Mouse (Mus musculus) spleen, embryonic (tissue): ENCODE results near the gene Mfsd4a.

Experiments
- CTCF ChIA-PET: fragments of 350-600 bp; sonication (Branson Sonifier 250); formaldehyde crosslinking; loops from one replicate; lab custom pipeline; 2022; lab: Charles Lee

Mfsd4a gene

DNA sequence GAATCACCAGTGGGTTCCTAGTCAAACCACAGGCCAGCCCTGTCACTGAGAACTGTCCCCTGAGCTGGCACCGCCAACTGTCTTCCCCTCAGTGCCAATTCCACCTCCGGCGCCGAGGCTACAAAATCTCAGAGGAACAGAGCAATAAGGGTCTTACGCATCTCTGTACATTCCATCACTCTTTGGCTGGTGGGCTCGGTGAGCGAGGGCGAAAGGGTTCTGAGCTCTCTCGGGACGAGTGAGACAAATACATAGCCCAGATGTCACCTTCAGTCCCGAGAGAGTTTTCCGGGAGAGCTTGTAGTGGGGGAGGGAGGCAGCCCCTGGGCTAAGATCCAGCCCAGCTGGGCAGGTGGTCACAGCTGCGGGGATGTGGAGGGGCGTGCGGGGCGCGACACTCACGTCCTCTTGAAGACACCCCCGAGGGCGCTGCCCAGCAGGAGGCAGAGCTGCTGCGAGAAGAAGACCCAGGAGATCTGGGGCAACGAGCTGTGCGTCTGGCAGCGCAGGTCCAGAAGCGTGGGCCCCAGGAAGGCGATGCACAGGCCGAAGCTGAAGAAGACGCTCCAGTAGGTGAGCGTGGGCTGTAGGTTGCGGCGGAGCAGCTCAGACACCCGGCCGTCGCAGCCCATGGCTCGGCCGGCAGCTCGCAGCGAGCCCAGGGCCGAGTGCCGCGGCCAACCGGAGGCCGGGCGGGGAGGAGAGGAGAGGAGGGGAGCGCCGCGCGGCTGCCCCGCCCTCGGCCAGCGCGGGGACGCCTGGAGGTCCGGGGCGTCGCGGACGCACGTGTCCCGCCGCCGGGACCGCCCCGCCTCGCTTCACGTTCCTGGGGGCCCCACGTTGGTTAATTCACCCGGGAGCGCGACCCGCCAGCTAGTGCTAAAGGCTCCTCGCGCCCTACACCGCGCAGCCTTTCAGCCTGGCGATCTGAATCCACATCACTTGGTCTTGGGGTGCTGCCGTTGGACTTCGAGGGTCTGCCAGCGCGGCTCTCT lies at the start of gene Mfsd4a:
Gene Mfsd4a, minus strand, starts transcription at position 802 of the 995 bp plus-strand sequence.
- CTCF ChIA-PET: no interaction called here

DNA sequence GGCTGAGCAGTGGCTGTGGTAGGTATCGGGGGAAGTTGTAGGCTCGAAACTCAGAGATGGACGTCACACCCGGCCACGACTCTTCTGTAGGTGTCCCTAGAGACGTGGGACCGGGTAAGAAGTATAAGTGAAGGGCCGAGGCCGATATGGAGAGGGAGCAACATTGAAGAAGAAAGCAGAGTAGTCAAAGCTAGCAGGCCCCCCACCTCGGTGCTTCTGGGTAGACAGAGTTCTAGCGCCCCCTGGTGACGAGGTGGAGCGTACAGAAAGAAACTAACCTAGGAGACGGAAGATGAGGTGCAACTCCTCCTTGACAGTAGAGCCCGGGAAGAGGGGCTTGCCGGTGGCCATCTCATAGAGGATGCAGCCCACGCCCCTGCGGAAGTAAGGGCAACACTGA lies 48.7 kb upstream of the Mfsd4a start:
- CTCF ChIA-PET: no interaction called here

DNA sequence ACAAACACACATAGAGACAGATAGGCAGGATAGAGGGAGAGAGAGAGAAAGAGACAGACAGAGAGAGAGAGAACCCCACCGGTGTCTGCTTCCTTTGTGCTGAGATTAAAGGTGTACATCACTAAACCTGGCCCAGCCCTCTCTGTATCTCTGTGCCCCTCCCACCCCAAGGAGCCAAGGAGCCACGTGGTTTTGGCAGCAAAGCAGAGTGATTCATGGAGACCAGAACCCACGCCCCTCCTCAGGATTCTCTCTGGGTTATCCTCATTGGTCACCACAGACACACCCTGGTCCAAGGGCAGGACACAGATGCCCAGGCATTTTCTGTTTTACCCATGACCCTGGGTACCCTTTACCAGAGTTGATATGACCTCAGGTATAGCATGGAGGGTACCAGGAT lies 45.2 kb upstream of the Mfsd4a start:
- CTCF ChIA-PET: no interaction called here

DNA sequence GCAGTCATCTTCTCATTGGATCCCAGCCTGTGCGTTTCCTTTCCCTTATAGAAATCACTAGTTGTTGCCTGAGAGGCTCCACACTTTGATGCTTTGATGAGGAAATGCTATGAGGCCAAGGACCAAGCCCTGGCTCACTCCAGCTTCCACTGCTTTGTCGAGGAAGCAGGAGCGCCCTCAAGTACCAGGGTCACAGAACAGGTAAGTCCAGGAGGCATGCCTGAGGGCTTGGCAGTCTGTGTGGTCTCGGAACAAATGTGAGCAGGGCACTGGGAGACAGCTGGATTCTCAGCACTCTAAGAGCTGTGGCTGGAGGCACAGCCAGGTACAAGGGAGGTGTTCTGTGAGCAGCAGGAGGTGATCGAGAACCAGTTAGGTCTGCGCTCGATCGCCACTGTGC lies 44.6 kb upstream of the Mfsd4a start:
- CTCF ChIA-PET: no interaction called here

- CTCF ChIA-PET: no interaction called here
These were observed 43.5 kb upstream of the Mfsd4a start for GRCm38 (mm10) chr1:132111411-132111810.

GRCm38 (mm10) chr1:132109368-132109767 lies 41.5 kb upstream of the Mfsd4a start:
- CTCF ChIA-PET: no interaction called here

- CTCF ChIA-PET: no interaction called here
These were observed 36.5 kb upstream of the Mfsd4a start for GRCm38 (mm10) chr1:132104353-132104752.

GRCm38 (mm10) chr1:132101953-132102697 lies 34.3 kb upstream of the Mfsd4a start:
- CTCF ChIA-PET: no interaction called here

GRCm38 (mm10) chr1:132099775-132100174 lies 31.9 kb upstream of the Mfsd4a start:
- CTCF ChIA-PET: interaction anchor here (0.6 kb wide), 1 partner anchor 71 kb away, joined by 4 read pairs; no protein-coding TSS in a partner anchor

DNA sequence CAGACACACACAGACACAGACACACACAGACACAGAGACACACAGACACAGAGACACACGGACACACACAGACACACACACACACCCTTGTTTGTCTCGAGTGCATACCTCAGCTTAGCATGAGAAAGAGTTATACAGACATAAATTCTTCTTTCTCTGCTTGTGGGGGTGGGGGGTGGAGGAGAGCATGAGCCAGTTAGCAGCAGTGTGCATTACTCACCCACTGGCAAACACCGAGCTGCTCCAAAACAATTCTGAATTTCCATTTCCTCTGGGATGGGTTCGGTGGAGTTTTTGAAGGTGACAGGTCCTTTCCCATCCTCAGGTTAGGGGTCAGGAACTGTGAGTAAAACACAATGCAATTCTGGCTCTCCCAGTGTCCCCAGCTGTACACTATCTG lies 31.2 kb upstream of the Mfsd4a start:
- CTCF ChIA-PET: no interaction called here

DNA sequence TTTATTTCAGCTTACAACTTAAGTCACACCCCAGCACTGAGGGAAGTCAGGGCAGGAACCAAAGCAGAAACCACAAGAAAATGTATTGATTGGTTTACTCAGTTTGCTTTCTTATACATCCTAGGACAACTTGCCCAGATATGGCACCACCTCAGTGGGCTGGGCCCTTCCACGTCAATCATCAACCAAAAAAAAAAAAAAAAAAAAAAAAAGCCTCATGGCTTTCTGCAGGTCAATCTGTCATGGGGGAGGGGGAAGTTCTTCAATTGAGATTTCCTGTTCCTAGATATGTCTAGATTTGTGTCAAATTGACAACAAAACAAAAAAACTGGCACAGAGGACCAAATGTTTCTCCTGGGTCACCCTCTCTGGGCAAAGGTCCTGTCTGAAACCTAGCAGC lies 30.2 kb upstream of the Mfsd4a start:
- CTCF ChIA-PET: no interaction called here

GRCm38 (mm10) chr1:132095356-132096004 lies 27.6 kb upstream of the Mfsd4a start:
- CTCF ChIA-PET: no interaction called here

- CTCF ChIA-PET: interaction anchor here (0.6 kb wide), 1 partner anchor 1962 kb away, joined by 3 read pairs; no protein-coding TSS in a partner anchor
These were observed 25.4 kb upstream of the Mfsd4a start for GRCm38 (mm10) chr1:132093269-132093668.

DNA sequence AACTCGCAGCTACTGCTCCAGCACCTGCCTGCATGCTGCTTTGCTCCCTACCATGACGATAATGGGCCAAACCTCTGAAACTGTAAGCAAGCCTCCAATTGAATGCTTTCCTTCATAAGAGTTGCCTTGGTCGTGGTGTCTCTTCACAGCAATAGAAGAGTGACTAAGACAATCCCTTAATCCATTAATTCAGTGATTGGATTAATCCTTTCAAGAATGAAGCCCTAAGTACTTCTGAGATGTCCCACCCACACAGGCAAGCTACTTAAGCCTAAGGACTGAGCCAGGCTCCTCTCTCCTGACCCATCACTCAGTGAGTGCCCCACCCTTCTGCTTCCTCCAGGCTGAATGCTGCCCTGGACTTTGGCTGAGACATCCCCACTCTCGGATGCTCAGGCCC lies 22.4 kb upstream of the Mfsd4a start:
- CTCF ChIA-PET: no interaction called here

GRCm38 (mm10) chr1:132089767-132090166 lies 21.9 kb upstream of the Mfsd4a start:
- CTCF ChIA-PET: no interaction called here

DNA sequence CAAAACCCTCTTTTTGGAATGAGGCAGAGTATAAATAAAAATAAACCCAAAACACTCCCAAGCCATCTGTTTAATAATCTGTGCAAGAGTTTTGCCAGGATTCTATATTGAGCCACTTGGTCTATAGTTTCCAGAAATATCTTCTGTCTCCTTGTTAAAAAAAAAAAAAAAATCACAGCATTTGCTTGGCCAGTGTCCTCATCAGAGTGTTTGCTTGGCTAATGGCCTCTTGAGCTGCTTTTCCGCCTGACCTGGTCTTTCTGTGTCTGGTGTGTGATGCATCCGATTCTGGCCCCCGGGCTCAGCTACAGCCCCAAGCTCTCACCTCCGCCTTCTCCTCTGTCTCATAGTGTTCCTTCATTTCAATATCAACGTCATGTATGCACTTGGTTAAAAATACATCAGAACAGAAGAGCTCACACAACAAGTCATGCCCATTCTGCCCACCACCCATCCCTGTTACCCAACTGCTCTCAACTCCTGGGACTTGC lies 20.4 kb upstream of the Mfsd4a start:
- CTCF ChIA-PET: no interaction called here

GRCm38 (mm10) chr1:132085181-132086049 lies 17.6 kb upstream of the Mfsd4a start:
- CTCF ChIA-PET: no interaction called here

GRCm38 (mm10) chr1:132078413-132078812 lies 10.6 kb upstream of the Mfsd4a start:
- CTCF ChIA-PET: interaction anchor here (0.6 kb wide), 1 partner anchor 31 kb away, joined by 3 read pairs; no protein-coding TSS in a partner anchor

GRCm38 (mm10) chr1:132075576-132075975 lies 7.7 kb upstream of the Mfsd4a start:
- CTCF ChIA-PET: no interaction called here

GRCm38 (mm10) chr1:132070659-132071058 lies 2.8 kb upstream of the Mfsd4a start:
- CTCF ChIA-PET: no interaction called here

- CTCF ChIA-PET: no interaction called here
These were observed 1.6 kb upstream of the Mfsd4a start for GRCm38 (mm10) chr1:132069436-132069835.
